Mouse (Mus musculus): ENCODE data around the gene 1700016H13Rik. TPM values are rescaled to one million over a fixed set of nuclear protein-coding genes. Genes with fewer than 3 reads are reported as not detected.

The 1700016H13Rik gene
- polyA plus RNA-seq, 1 experiment from 2014 or later = 0.15 TPM

- H3K4me3 ChIP-seq (replicated peaks) = peak within 1 kb of the TSS; percentile 63
- H3K27ac ChIP-seq (replicated peaks) = no peak within 1 kb of the TSS
- no peaks in the 10 kb centered on the region for H3K36me3 ChIP-seq
- peak within 1 kb of the TSS; percentile 54 for H3K9ac ChIP-seq
- 2% methylated on average over 50 of the region's 50 CpGs for WGBS
- ATAC-seq (ENCODE audit: insufficient number of reproducible peaks, low FRiP score, low TSS enrichment, low read depth) = peak; percentile 90
- H3K9me3 ChIP-seq (replicated peaks) = no peaks in the 10 kb centered on the region
- peak within 1 kb of the TSS; percentile 100 for H3K4me2 ChIP-seq (replicated peaks)
- H3K4me1 ChIP-seq = peaks cover 14% of the 10 kb centered on the region
- H3K27me3 ChIP-seq = peaks cover 17% of the 10 kb centered on the region; the same call in 1 of the 2 replicates
These were observed 36.1 kb upstream of the 1700016H13Rik start, which contains the start of gene Aff1 for GRCm38 (mm10) chr5:103691624-103692530. Gene Aff1, plus strand, starts transcription at chr5:103692374.

- no peak for ATAC-seq (ENCODE audit: insufficient number of reproducible peaks, low FRiP score, low TSS enrichment, low read depth)
- Histone ChIP-seq H3K4me3 (replicated peaks) (peak overlapping the region; percentile 63; the same call in 1 of the 2 replicates), H3K36me3 (no peaks in the 10 kb centered on the region), H3K27me3 (peaks cover 17% of the 10 kb centered on the region; the same call in 1 of the 2 replicates), H3K4me2 (replicated peaks) (peak overlapping the region; percentile 100; the same call in 1 of the 2 replicates), H3K9ac (no peak overlapping the region), H3K27ac (replicated peaks) (no peak overlapping the region), H3K4me1 (peaks cover 14% of the 10 kb centered on the region), H3K9me3 (replicated peaks) (no peaks in the 10 kb centered on the region)
These were observed 35.4 kb upstream of the 1700016H13Rik start for GRCm38 (mm10) chr5:103691171-103691570.

- no peak for ATAC-seq (ENCODE audit: insufficient number of reproducible peaks, low FRiP score, low TSS enrichment, low read depth)
- WGBS = 88% methylated on average over 8 of the region's 8 CpGs
These were observed 34.4 kb upstream of the 1700016H13Rik start for GRCm38 (mm10) chr5:103690190-103690589.

GRCm38 (mm10) chr5:103689645-103690044, 33.8 kb upstream of the 1700016H13Rik start:
- Histone ChIP-seq H3K36me3 (no peaks in the 10 kb centered on the region), H3K4me3 (replicated peaks) (no peak overlapping the region), H3K27me3 (peaks cover 17% of the 10 kb centered on the region; the same call in 1 of the 2 replicates), H3K9ac (no peak overlapping the region), H3K27ac (replicated peaks) (no peak overlapping the region), H3K9me3 (replicated peaks) (no peaks in the 10 kb centered on the region), H3K4me1 (peaks cover 14% of the 10 kb centered on the region), H3K4me2 (replicated peaks) (no peak overlapping the region)
- ATAC-seq (ENCODE audit: insufficient number of reproducible peaks, low FRiP score, low TSS enrichment, low read depth) = no peak
- WGBS = 81% methylated on average over 5 of the region's 5 CpGs

More at GRCm38 (mm10) chr5:103690190-103690589, 34.4 kb upstream of the 1700016H13Rik start:
- Histone ChIP-seq H3K36me3 (no peaks in the 10 kb centered on the region), H3K4me1 (peaks cover 14% of the 10 kb centered on the region), H3K4me2 (replicated peaks) (no peak overlapping the region), H3K9me3 (replicated peaks) (no peaks in the 10 kb centered on the region), H3K9ac (no peak overlapping the region), H3K27me3 (peaks cover 17% of the 10 kb centered on the region; the same call in 1 of the 2 replicates), H3K4me3 (replicated peaks) (no peak overlapping the region), H3K27ac (replicated peaks) (no peak overlapping the region)

DNA sequence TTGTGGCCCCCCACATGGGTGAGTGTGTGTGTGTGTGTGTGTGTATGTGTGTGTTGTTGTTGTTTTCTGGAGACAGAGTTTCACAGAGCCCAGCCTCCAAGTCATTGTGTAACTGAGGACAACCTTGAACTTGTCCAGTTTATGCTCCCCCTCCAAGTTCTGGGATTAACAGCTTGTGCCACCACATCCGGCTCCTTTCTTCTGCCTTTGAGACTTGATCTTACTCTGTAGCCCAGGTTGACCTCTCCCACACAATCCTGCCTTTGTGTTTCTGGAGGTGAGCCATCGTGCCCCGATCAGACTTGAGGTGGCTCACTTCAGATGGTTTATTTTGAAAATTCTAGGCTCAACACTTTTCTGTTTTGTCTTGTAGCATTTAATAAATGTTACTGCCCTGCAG, 26.0 kb upstream of the 1700016H13Rik start:
- 44% methylated on average over 3 of the region's 3 CpGs for WGBS
- H3K27me3 ChIP-seq = no peaks in the 10 kb centered on the region
- no peaks in the 10 kb centered on the region for H3K4me1 ChIP-seq
- H3K9me3 ChIP-seq (replicated peaks) = no peaks in the 10 kb centered on the region
- no peaks in the 10 kb centered on the region for H3K36me3 ChIP-seq
- H3K4me2 ChIP-seq (replicated peaks) = no peak overlapping the region
- no peak for ATAC-seq (ENCODE audit: insufficient number of reproducible peaks, low FRiP score, low TSS enrichment, low read depth)
- H3K9ac ChIP-seq = no peak overlapping the region
- no peak overlapping the region for H3K27ac ChIP-seq (replicated peaks)
- no peak overlapping the region for H3K4me3 ChIP-seq (replicated peaks)

DNA sequence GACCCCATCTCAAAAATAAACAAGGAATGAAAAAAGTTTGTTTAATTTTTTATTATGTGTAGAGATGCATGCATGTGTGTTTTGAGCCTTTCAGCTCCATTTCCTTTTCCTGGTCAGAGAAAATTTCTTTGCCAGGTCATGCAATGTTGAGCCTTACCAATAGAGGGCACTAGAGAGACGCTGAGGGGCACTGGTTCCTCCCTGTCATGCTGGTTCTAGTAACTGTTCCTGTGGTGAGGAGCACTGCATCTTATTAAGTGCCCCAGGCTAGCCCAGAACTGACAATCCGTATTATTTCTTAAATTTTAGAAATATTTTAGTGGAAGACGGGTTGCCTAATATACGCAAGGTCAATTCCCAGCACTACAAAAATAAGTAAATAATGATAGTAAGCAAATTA, 24.6 kb upstream of the 1700016H13Rik start:
- H3K4me1 ChIP-seq = no peaks in the 10 kb centered on the region
- WGBS = 42% methylated on average over 4 of the region's 4 CpGs
- H3K9ac ChIP-seq = no peak overlapping the region
- H3K36me3 ChIP-seq = no peaks in the 10 kb centered on the region
- no peak for ATAC-seq (ENCODE audit: insufficient number of reproducible peaks, low FRiP score, low TSS enrichment, low read depth)
- H3K4me2 ChIP-seq (replicated peaks) = no peak overlapping the region
- H3K4me3 ChIP-seq (replicated peaks) = no peak overlapping the region
- H3K9me3 ChIP-seq (replicated peaks) = no peaks in the 10 kb centered on the region
- H3K27ac ChIP-seq (replicated peaks) = no peak overlapping the region
- no peaks in the 10 kb centered on the region for H3K27me3 ChIP-seq

GRCm38 (mm10) chr5:103678974-103679373, 23.2 kb upstream of the 1700016H13Rik start:
- Histone ChIP-seq H3K9ac (no peak overlapping the region), H3K27me3 (no peaks in the 10 kb centered on the region), H3K27ac (replicated peaks) (no peak overlapping the region), H3K4me1 (no peaks in the 10 kb centered on the region), H3K9me3 (replicated peaks) (no peaks in the 10 kb centered on the region), H3K4me3 (replicated peaks) (no peak overlapping the region), H3K36me3 (no peaks in the 10 kb centered on the region), H3K4me2 (replicated peaks) (no peak overlapping the region)
- no peak for ATAC-seq (ENCODE audit: insufficient number of reproducible peaks, low FRiP score, low TSS enrichment, low read depth)
- WGBS = 89% methylated on average over 5 of the region's 5 CpGs

DNA sequence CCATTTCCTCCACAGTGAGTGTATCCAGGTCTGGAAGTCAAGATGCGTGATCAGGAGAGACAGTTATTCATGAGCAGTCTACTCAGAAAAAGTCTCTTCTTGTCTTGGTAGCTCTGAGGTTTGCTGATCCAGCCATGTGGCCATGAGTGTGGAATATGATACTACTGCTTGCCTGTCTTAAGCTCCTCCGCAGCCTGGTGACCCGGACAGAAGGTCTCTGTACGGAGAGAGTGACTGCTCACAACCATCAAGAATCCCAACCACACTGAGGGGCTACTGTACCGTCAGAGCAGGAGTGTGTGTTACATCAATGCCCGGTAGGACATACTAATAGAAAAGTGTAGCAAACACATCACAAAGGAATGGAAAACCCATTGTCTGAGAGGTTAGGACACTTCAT, 22.1 kb upstream of the 1700016H13Rik start:
- 67% methylated on average over 6 of the region's 6 CpGs for WGBS
- Histone ChIP-seq H3K4me2 (replicated peaks) (no peak overlapping the region), H3K9me3 (replicated peaks) (no peaks in the 10 kb centered on the region), H3K4me3 (replicated peaks) (no peak overlapping the region), H3K36me3 (no peaks in the 10 kb centered on the region), H3K27me3 (no peaks in the 10 kb centered on the region), H3K27ac (replicated peaks) (no peak overlapping the region), H3K9ac (no peak overlapping the region), H3K4me1 (no peaks in the 10 kb centered on the region)
- ATAC-seq (ENCODE audit: insufficient number of reproducible peaks, low FRiP score, low TSS enrichment, low read depth) = no peak

DNA sequence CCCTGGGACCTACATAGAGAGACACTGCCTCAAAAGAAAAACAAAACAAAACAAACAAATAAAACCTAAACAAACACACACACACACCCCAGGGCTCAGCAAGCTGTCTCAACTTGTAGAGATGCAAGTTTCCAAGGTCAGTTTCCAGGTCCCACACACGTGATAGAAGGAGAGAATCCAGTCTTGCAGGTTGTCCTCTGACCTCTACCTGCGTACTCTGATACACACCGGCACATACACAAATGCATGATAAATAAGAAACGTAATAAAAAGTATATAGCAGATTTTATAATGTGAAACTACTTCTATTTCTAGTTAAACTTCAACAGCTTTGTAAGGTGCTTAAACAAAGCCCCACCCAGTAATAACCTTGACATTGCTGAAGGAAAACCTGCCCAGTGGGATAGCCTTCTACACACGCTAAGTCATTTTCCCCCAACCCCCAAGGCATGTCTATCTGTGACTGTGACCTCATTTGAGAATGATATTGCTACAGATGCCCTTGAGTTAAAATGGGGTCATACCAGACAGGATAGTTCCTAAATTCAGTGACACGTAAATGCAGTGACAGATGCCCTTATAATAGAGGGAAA, 20.6 kb upstream of the 1700016H13Rik start:
- Histone ChIP-seq H3K27ac (replicated peaks) (no peak overlapping the region), H3K27me3 (no peaks in the 10 kb centered on the region), H3K36me3 (no peaks in the 10 kb centered on the region), H3K4me3 (replicated peaks) (no peak overlapping the region), H3K9me3 (replicated peaks) (no peaks in the 10 kb centered on the region), H3K9ac (no peak overlapping the region), H3K4me2 (replicated peaks) (no peak overlapping the region), H3K4me1 (no peaks in the 10 kb centered on the region)
- no peak for ATAC-seq (ENCODE audit: insufficient number of reproducible peaks, low FRiP score, low TSS enrichment, low read depth)
- 85% methylated on average over 6 of the region's 6 CpGs for WGBS

DNA sequence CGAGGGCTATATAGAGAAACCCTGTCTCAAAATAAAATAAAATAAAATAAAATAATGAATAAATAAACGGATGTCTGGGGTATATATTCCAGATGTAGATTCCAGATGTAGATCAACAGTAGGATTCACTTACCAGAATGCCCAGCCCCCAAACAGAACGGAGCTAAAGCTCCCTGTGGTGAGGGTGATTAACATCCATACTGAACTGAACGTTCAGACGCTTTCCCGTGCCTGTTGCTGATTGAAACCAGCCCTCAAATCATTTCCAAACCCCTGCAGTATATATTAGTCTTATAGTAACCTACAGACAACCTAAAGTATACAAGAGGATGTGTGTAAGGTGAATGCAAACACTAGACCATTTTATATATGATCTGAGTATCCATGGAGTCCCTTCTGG, 18.7 kb upstream of the 1700016H13Rik start:
- H3K36me3 ChIP-seq = no peaks in the 10 kb centered on the region
- no peak overlapping the region for H3K9ac ChIP-seq
- no peak overlapping the region for H3K4me3 ChIP-seq (replicated peaks)
- H3K27ac ChIP-seq (replicated peaks) = no peak overlapping the region; the same call in 1 of the 2 replicates
- WGBS = 31% methylated on average over 6 of the region's 6 CpGs
- H3K4me1 ChIP-seq = no peaks in the 10 kb centered on the region
- ATAC-seq (ENCODE audit: insufficient number of reproducible peaks, low FRiP score, low TSS enrichment, low read depth) = peak; percentile 54; the same call in 1 of the 2 replicates
- no peak overlapping the region for H3K4me2 ChIP-seq (replicated peaks)
- H3K27me3 ChIP-seq = no peaks in the 10 kb centered on the region
- H3K9me3 ChIP-seq (replicated peaks) = no peaks in the 10 kb centered on the region

GRCm38 (mm10) chr5:103673611-103674010, 17.8 kb upstream of the 1700016H13Rik start:
- 70% methylated on average over 4 of the region's 4 CpGs for WGBS
- no peaks in the 10 kb centered on the region for H3K36me3 ChIP-seq
- H3K27me3 ChIP-seq = no peaks in the 10 kb centered on the region
- H3K27ac ChIP-seq (replicated peaks) = no peak overlapping the region
- no peaks in the 10 kb centered on the region for H3K9me3 ChIP-seq (replicated peaks)
- no peaks in the 10 kb centered on the region for H3K4me1 ChIP-seq
- no peak for ATAC-seq (ENCODE audit: insufficient number of reproducible peaks, low FRiP score, low TSS enrichment, low read depth)
- H3K9ac ChIP-seq = no peak overlapping the region
- no peak overlapping the region for H3K4me2 ChIP-seq (replicated peaks)
- H3K4me3 ChIP-seq (replicated peaks) = no peak overlapping the region

Measured in embryonic facial prominence, embryonic 15.5 days (tissue).